Mouse (Mus musculus): ENCODE measurements around the gene Ap2a1. TPM values are rescaled to one million over a fixed set of nuclear protein-coding genes. Genes with fewer than 3 reads are reported as not detected.
A peak's percentile ranks its signal among the peaks of the same experiment; 100 is the strongest.

The Ap2a1 gene
- polyA plus RNA-seq, 1 experiment, result 69.9 TPM

GRCm38 (mm10) chr7:44859896-44860295 lies 69.4 kb downstream of the Ap2a1 start:
- peaks cover 23% of the 10 kb centered on the region for H3K36me3 ChIP-seq (ENCODE audit: control insufficient read depth, insufficient read depth, low read length)
- no peak for DNase-seq (ENCODE audit: low read depth in 1 of 2, low spot score in 2 of 2)
- no peak overlapping the region for H3K4me3 ChIP-seq (ENCODE audit: extremely low read depth, insufficient read depth, insufficient read length)
- peaks cover 9% of the 10 kb centered on the region; the same call in 1 of the 2 replicates for H3K4me1 ChIP-seq (ENCODE audit: control insufficient read depth, insufficient read depth, insufficient read length)
- H3K27ac ChIP-seq (ENCODE audit: insufficient read depth, low read length), result no peak overlapping the region
- no peaks in the 10 kb centered on the region for H3K27me3 ChIP-seq (ENCODE audit: control insufficient read depth, insufficient read depth, low read length)
- WGBS, result 93% methylated on average over 11 of the region's 11 CpGs
- no peak for TF ChIP-seq CTCF (IDR thresholded peaks at IDR 0.05; ENCODE audit: extremely low read depth, insufficient read depth, insufficient read length, insufficient replicate concordance)
- no peak for TF ChIP-seq POLR2A (IDR thresholded peaks at IDR 0.05; ENCODE audit: low read depth, low read length)

- TF ChIP-seq POLR2A (IDR thresholded peaks at IDR 0.05; ENCODE audit: low read depth, low read length) (no peak), CTCF (IDR thresholded peaks at IDR 0.05; ENCODE audit: extremely low read depth, insufficient read depth, insufficient read length, insufficient replicate concordance) (no peak)
- Histone ChIP-seq H3K36me3 (ENCODE audit: control insufficient read depth, insufficient read depth, low read length) (peaks cover 8% of the 10 kb centered on the region; the same call in 1 of the 2 replicates), H3K27me3 (ENCODE audit: control insufficient read depth, insufficient read depth, low read length) (no peaks in the 10 kb centered on the region), H3K4me1 (ENCODE audit: control insufficient read depth, insufficient read depth, insufficient read length) (peaks cover 16% of the 10 kb centered on the region; the same call in 1 of the 2 replicates), H3K4me3 (ENCODE audit: extremely low read depth, insufficient read depth, insufficient read length) (peak overlapping the region; percentile 15; the same call in 1 of the 2 replicates), H3K27ac (ENCODE audit: insufficient read depth, low read length) (no peak overlapping the region)
- DNase-seq (ENCODE audit: low read depth in 1 of 2, low spot score in 2 of 2), result no peak
- WGBS, result 38% methylated on average over 8 of the region's 8 CpGs
These were observed 71.4 kb downstream of the Ap2a1 start for GRCm38 (mm10) chr7:44857905-44858304.

GRCm38 (mm10) chr7:44857042-44857552 lies 72.2 kb downstream of the Ap2a1 start, which contains the start of gene Pnkp:
Gene Pnkp, plus strand, starts transcription at chr7:44857139.
- peaks cover 16% of the 10 kb centered on the region; the same call in 1 of the 2 replicates for H3K4me1 ChIP-seq (ENCODE audit: control insufficient read depth, insufficient read depth, insufficient read length)
- peak; percentile 60 to 73 for DNase-seq (ENCODE audit: low read depth in 1 of 2, low spot score in 2 of 2)
- under 1% methylated on average over 32 of the region's 32 CpGs for WGBS

GRCm38 (mm10) chr7:44856265-44856916 lies 72.9 kb downstream of the Ap2a1 start:
- Histone ChIP-seq H3K4me1 (ENCODE audit: control insufficient read depth, insufficient read depth, insufficient read length) (peaks cover 16% of the 10 kb centered on the region; the same call in 1 of the 2 replicates), H3K27ac (ENCODE audit: insufficient read depth, low read length) (peak overlapping the region; percentile 78), H3K4me3 (ENCODE audit: extremely low read depth, insufficient read depth, insufficient read length) (no peak overlapping the region), H3K36me3 (ENCODE audit: control insufficient read depth, insufficient read depth, low read length) (peaks cover under 1% of the 10 kb centered on the region; the same call in 1 of the 2 replicates), H3K27me3 (ENCODE audit: control insufficient read depth, insufficient read depth, low read length) (no peaks in the 10 kb centered on the region)
- no peak for DNase-seq (ENCODE audit: low read depth in 1 of 2, low spot score in 2 of 2)
- WGBS, result 35% methylated on average over 9 of the region's 9 CpGs
- no peak for TF ChIP-seq POLR2A (IDR thresholded peaks at IDR 0.05; ENCODE audit: low read depth, low read length)
- TF ChIP-seq CTCF (IDR thresholded peaks at IDR 0.05; ENCODE audit: extremely low read depth, insufficient read depth, insufficient read length, insufficient replicate concordance), result no peak

More at GRCm38 (mm10) chr7:44857042-44857552, 72.2 kb downstream of the Ap2a1 start, which contains the start of gene Pnkp:
- Histone ChIP-seq H3K4me3 (ENCODE audit: extremely low read depth, insufficient read depth, insufficient read length) (peak within 1 kb of the TSS; percentile 88), H3K27ac (ENCODE audit: insufficient read depth, low read length) (peak within 1 kb of the TSS; percentile 78), H3K27me3 (ENCODE audit: control insufficient read depth, insufficient read depth, low read length) (no peaks in the 10 kb centered on the region), H3K36me3 (ENCODE audit: control insufficient read depth, insufficient read depth, low read length) (peaks cover 5% of the 10 kb centered on the region; the same call in 1 of the 2 replicates)
- no peak; the same call in 1 of the 2 replicates for TF ChIP-seq POLR2A (IDR thresholded peaks at IDR 0.05; ENCODE audit: low read depth, low read length)
- TF ChIP-seq CTCF (IDR thresholded peaks at IDR 0.05; ENCODE audit: extremely low read depth, insufficient read depth, insufficient read length, insufficient replicate concordance), result no peak

- H3K27me3 ChIP-seq (ENCODE audit: control insufficient read depth, insufficient read depth, low read length), result no peaks in the 10 kb centered on the region
- 35% methylated on average over 10 of the region's 10 CpGs for WGBS
- H3K4me1 ChIP-seq (ENCODE audit: control insufficient read depth, insufficient read depth, insufficient read length), result peaks cover 23% of the 10 kb centered on the region; the same call in 1 of the 2 replicates
- peak overlapping the region; percentile 92 for H3K4me3 ChIP-seq (ENCODE audit: extremely low read depth, insufficient read depth, insufficient read length)
- no peak for DNase-seq (ENCODE audit: low read depth in 1 of 2, low spot score in 2 of 2)
- TF ChIP-seq POLR2A (IDR thresholded peaks at IDR 0.05; ENCODE audit: low read depth, low read length) (no peak), CTCF (IDR thresholded peaks at IDR 0.05; ENCODE audit: extremely low read depth, insufficient read depth, insufficient read length, insufficient replicate concordance) (no peak)
- no peaks in the 10 kb centered on the region for H3K36me3 ChIP-seq (ENCODE audit: control insufficient read depth, insufficient read depth, low read length)
- H3K27ac ChIP-seq (ENCODE audit: insufficient read depth, low read length), result peak overlapping the region; percentile 96
These were observed 74.3 kb downstream of the Ap2a1 start for GRCm38 (mm10) chr7:44855036-44855435.

- WGBS, result under 1% methylated on average over 45 of the region's 45 CpGs
- H3K27me3 ChIP-seq (ENCODE audit: control insufficient read depth, insufficient read depth, low read length), result no peaks in the 10 kb centered on the region
- peak overlapping the region; percentile 96 for H3K27ac ChIP-seq (ENCODE audit: insufficient read depth, low read length)
- peak overlapping the region; percentile 92 for H3K4me3 ChIP-seq (ENCODE audit: extremely low read depth, insufficient read depth, insufficient read length)
- H3K4me1 ChIP-seq (ENCODE audit: control insufficient read depth, insufficient read depth, insufficient read length), result peaks cover 23% of the 10 kb centered on the region; the same call in 1 of the 2 replicates
- H3K36me3 ChIP-seq (ENCODE audit: control insufficient read depth, insufficient read depth, low read length), result no peaks in the 10 kb centered on the region
- TF ChIP-seq POLR2A (IDR thresholded peaks at IDR 0.05; ENCODE audit: low read depth, low read length), result peak; percentile 38
- TF ChIP-seq CTCF (IDR thresholded peaks at IDR 0.05; ENCODE audit: extremely low read depth, insufficient read depth, insufficient read length, insufficient replicate concordance), result no peak
- DNase-seq (ENCODE audit: low read depth in 1 of 2, low spot score in 2 of 2), result peak in 1 of 2 experiments; percentile 81
These were observed 74.8 kb downstream of the Ap2a1 start for GRCm38 (mm10) chr7:44854356-44855031.
